Mouse (Mus musculus) MEL (cell line): ENCODE data around the gene Col4a2. TPM values are rescaled to one million over a fixed set of nuclear protein-coding genes. Genes with fewer than 3 reads are reported as not detected.

Experiments
- DNase-seq: peaks from one replicate; pipeline ENCODE4 v3.0.0; 2011; ENCODE audit warnings: low read depth, low spot score
- H3K27ac ChIP-seq: 2 replicates; pipeline ENCODE4 v1.5.1; 2012; ENCODE audit warnings: low read depth, mild to moderate bottlenecking, control low read depth, low read length, moderate library complexity; ENCODE audit not compliant: control insufficient read depth
- H3K27me3 ChIP-seq, 2 experiments: fragments of 150-350 bp in 1 of 2; sonication (generic) in 1 of 2; 2 replicates each; pipeline ENCODE4 v1.6.1; 2012; ENCODE audit warnings: low read length in 2 of 2, mild to moderate bottlenecking in 2 of 2, improper control_type of control experiment in 1 of 2, moderate library complexity in 1 of 2; ENCODE audit not compliant: insufficient read depth in 2 of 2, control insufficient read depth in 1 of 2
- H3K36me3 ChIP-seq, 2 experiments: 2 replicates each; pipeline ENCODE4 v1.6.1; 2012 to 2014; ENCODE audit warnings: low read length in 2 of 2, improper control_type of control experiment in 1 of 2, inconsistent platforms in 1 of 2, mild to moderate bottlenecking in 1 of 2; ENCODE audit not compliant: insufficient read depth in 2 of 2, control insufficient read depth in 1 of 2
- H3K4me1 ChIP-seq, 2 experiments: fragments of 150-350 bp in 1 of 2; sonication (generic) in 1 of 2; 2 replicates each; pipeline ENCODE4 v1.6.1; 2012; ENCODE audit warnings: low read length in 2 of 2, improper control_type of control experiment in 1 of 2, mild to moderate bottlenecking in 1 of 2; ENCODE audit not compliant: insufficient read depth in 2 of 2, control insufficient read depth in 1 of 2
- H3K4me3 ChIP-seq, 2 experiments: fragments of 150-350 bp in 1 of 2; sonication (generic) in 1 of 2; 2 replicates each; pipeline ENCODE4 v1.5.1; 2012; ENCODE audit warnings: low read depth in 2 of 2, low read length in 2 of 2, mild to moderate bottlenecking in 2 of 2, moderate library complexity in 2 of 2, control low read depth in 1 of 2, improper control_type of control experiment in 1 of 2; ENCODE audit not compliant: control insufficient read depth in 1 of 2, insufficient read depth in 1 of 2
- H3K79me2 ChIP-seq: 2 replicates; pipeline ENCODE4 v1.6.1; 2012; ENCODE audit warnings: mild to moderate bottlenecking, low read length, moderate library complexity; ENCODE audit not compliant: control insufficient read depth, poor library complexity, insufficient read depth
- H3K9ac ChIP-seq: 2 replicates; pipeline ENCODE4 v1.6.1; 2012; ENCODE audit warnings: low read depth, mild to moderate bottlenecking, control low read depth, low read length, moderate library complexity; ENCODE audit not compliant: control insufficient read depth, poor library complexity, severe bottlenecking
- H3K9me3 ChIP-seq: fragments of 150-350 bp; sonication (generic); replicated peaks from 2 replicates; pipeline ENCODE4 v1.6.1; 2012; ENCODE audit warnings: mild to moderate bottlenecking, low read length, improper control_type of control experiment, moderate library complexity; ENCODE audit not compliant: insufficient read depth
- CHD2 ChIP-seq: IDR thresholded peaks from 2 replicates; pipeline ENCODE4 v1.6.1; 2011; ENCODE audit warnings: low read length, improper control_type of control experiment
- E2F4 ChIP-seq: IDR thresholded peaks from 2 replicates; pipeline ENCODE4 v1.6.1; 2011; ENCODE audit warnings: low read depth, low read length, improper control_type of control experiment, borderline replicate concordance
- GABPA ChIP-seq: IDR thresholded peaks from 2 replicates; pipeline ENCODE4 v1.6.1; 2012; ENCODE audit warnings: low read depth, mild to moderate bottlenecking, inconsistent platforms, low read length, improper control_type of control experiment, moderate library complexity
- JUND ChIP-seq: IDR thresholded peaks from 2 replicates; pipeline ENCODE4 v1.6.1; 2011; ENCODE audit warnings: low read depth, mild to moderate bottlenecking, improper control_type of control experiment, low read length
- MAFK ChIP-seq: IDR thresholded peaks from 2 replicates; pipeline ENCODE4 v1.6.1; 2011; ENCODE audit warnings: low read depth, mild to moderate bottlenecking, low read length, improper control_type of control experiment, borderline replicate concordance
- MXI1 ChIP-seq: IDR thresholded peaks from 2 replicates; pipeline ENCODE4 v1.6.1; 2011; ENCODE audit warnings: mild to moderate bottlenecking, low read depth, low read length, improper control_type of control experiment
- MYB ChIP-seq: IDR thresholded peaks from 2 replicates; pipeline ENCODE4 v1.6.1; 2011; ENCODE audit warnings: mild to moderate bottlenecking, low read depth, low read length, improper control_type of control experiment
- NELFE ChIP-seq: IDR thresholded peaks from 2 replicates; pipeline ENCODE4 v1.6.1; 2011; ENCODE audit warnings: low read depth, low read length, improper control_type of control experiment
- NRF1 ChIP-seq: IDR thresholded peaks from 2 replicates; pipeline ENCODE4 v1.6.1; 2014; ENCODE audit warnings: low read depth, mild to moderate bottlenecking, inconsistent platforms, low read length, improper control_type of control experiment, moderate library complexity; ENCODE audit not compliant: poor library complexity, insufficient read depth, severe bottlenecking
- POLR2A ChIP-seq, 2 experiments: IDR thresholded peaks; 2 replicates each; pipeline ENCODE4 v1.6.1; 2011 to 2012; ENCODE audit warnings: low read length in 2 of 2, mild to moderate bottlenecking in 2 of 2, control low read depth in 1 of 2, improper control_type of control experiment in 1 of 2, low read depth in 1 of 2, moderate library complexity in 1 of 2; ENCODE audit not compliant: control insufficient read depth in 1 of 2, insufficient read depth in 1 of 2, poor library complexity in 1 of 2
- POLR2AphosphoS5 ChIP-seq: IDR thresholded peaks from 2 replicates; pipeline ENCODE4 v1.6.1; 2012; ENCODE audit warnings: low read depth, borderline replicate concordance, mild to moderate bottlenecking, inconsistent platforms, low read length, moderate library complexity, mixed read lengths
- RAD21 ChIP-seq: IDR thresholded peaks from 2 replicates; pipeline ENCODE4 v1.6.1; 2011; ENCODE audit warnings: mild to moderate bottlenecking, low read depth, low read length, improper control_type of control experiment
- SMC3 ChIP-seq: IDR thresholded peaks from 2 replicates; pipeline ENCODE4 v1.6.1; 2011; ENCODE audit warnings: low read depth, low read length, improper control_type of control experiment
- TBP ChIP-seq: IDR thresholded peaks from 2 replicates; pipeline ENCODE4 v1.8.0; 2011; ENCODE audit warnings: low read depth, low read length, improper control_type of control experiment
- TCF12 ChIP-seq: IDR thresholded peaks from 2 replicates; pipeline ENCODE4 v1.6.1; 2014; ENCODE audit warnings: low read depth, mild to moderate bottlenecking, inconsistent platforms, low read length, improper control_type of control experiment, moderate library complexity
- UBTF ChIP-seq: IDR thresholded peaks from 2 replicates; pipeline ENCODE4 v1.6.1; 2012; ENCODE audit warnings: low read depth, mild to moderate bottlenecking, inconsistent platforms, low read length, improper control_type of control experiment, moderate library complexity, borderline replicate concordance; ENCODE audit not compliant: insufficient read depth
- USF2 ChIP-seq, 2 experiments: IDR thresholded peaks; 2 replicates each; pipeline ENCODE4 v1.6.1; 2011 to 2012; ENCODE audit warnings: improper control_type of control experiment in 2 of 2, low read length in 2 of 2, borderline replicate concordance in 1 of 2, inconsistent platforms in 1 of 2, low read depth in 1 of 2, mild to moderate bottlenecking in 1 of 2; ENCODE audit not compliant: insufficient read depth in 1 of 2
- ZC3H11A ChIP-seq: IDR thresholded peaks from 2 replicates; pipeline ENCODE4 v1.6.1; 2012; ENCODE audit warnings: low read depth, mild to moderate bottlenecking, inconsistent platforms, low read length, improper control_type of control experiment
- ZMIZ1 ChIP-seq: IDR thresholded peaks from 2 replicates; pipeline ENCODE4 v1.6.1; 2012; ENCODE audit warnings: low read depth, mild to moderate bottlenecking, inconsistent platforms, low read length, improper control_type of control experiment, moderate library complexity
- ZNF384 ChIP-seq: IDR thresholded peaks from 2 replicates; pipeline ENCODE4 v1.6.1; 2012; ENCODE audit warnings: low read depth, mild to moderate bottlenecking, inconsistent platforms, low read length, improper control_type of control experiment
- polyA plus RNA-seq, 2 experiments: library from polyadenylated mRNA; stranded (reverse) in 1 of 2; unstranded in 1 of 2; fragments of >175 nt in 1 of 2; fragments of >200 nt in 1 of 2; gene quantifications; 2 replicates each; pipeline versions ENCODE4 v1.2.1 to v1.2.4; 2012; ENCODE audit warnings: low replicate concordance in 2 of 2, low read depth in 1 of 2; ENCODE audit not compliant: insufficient read length in 2 of 2, insufficient read depth in 1 of 2, missing spikeins in 1 of 2
- total RNA-seq: library from RNA; depleted of rRNA; stranded (reverse); fragments of 300-350 nt; gene quantifications from 2 replicates; pipeline ENCODE4 v1.2.3, GENCODE M21; 2012

Col4a2 gene
- total and polyA plus RNA-seq, 3 experiments: 0.04 to 0.81 TPM; not detected in 1

- Histone ChIP-seq H3K36me3 (no peaks in the 10 kb centered on the region), H3K27me3 (no peaks in the 10 kb centered on the region), H3K9me3 (no peaks in the 10 kb centered on the region), H3K9ac (no peak overlapping the region), H3K79me2 (no peaks in the 10 kb centered on the region), H3K4me1 (no peaks in the 10 kb centered on the region), H3K4me3 (no peak overlapping the region), H3K27ac (no peak overlapping the region)
- TF ChIP-seq ZC3H11A: no peak
- no peak for TF ChIP-seq RAD21
- TF ChIP-seq TCF12: no peak
- TF ChIP-seq CHD2: no peak
- no peak for TF ChIP-seq JUND
- TF ChIP-seq UBTF: no peak
- TF ChIP-seq MXI1: no peak
- TF ChIP-seq ZMIZ1: no peak
- TF ChIP-seq GABPA: no peak
- TF ChIP-seq POLR2A (IDR thresholded peaks at IDR 0.05; ENCODE audit: control insufficient read depth in 1 of 2, insufficient read depth in 1 of 2, low read depth in 1 of 2, low read length in 2 of 2, poor library complexity in 1 of 2): no peak
- TF ChIP-seq E2F4: no peak
- no peak for TF ChIP-seq MAFK
- DNase-seq: no peak
Measured at GRCm38 (mm10) chr8:11282139-11282538, 30.5 kb upstream of the Col4a2 start.

GRCm38 (mm10) chr8:11282696-11283095 is 29.9 kb upstream of the Col4a2 start:
- Histone ChIP-seq H3K36me3 (no peaks in the 10 kb centered on the region), H3K79me2 (no peaks in the 10 kb centered on the region), H3K4me1 (no peaks in the 10 kb centered on the region), H3K9me3 (no peaks in the 10 kb centered on the region), H3K4me3 (no peak overlapping the region), H3K9ac (no peak overlapping the region), H3K27me3 (no peaks in the 10 kb centered on the region)
- no peak for DNase-seq
- TF ChIP-seq MYB: no peak
- no peak for TF ChIP-seq NELFE
- no peak for TF ChIP-seq ZNF384
- no peak for TF ChIP-seq SMC3
- TF ChIP-seq USF2 (IDR thresholded peaks at IDR 0.05; ENCODE audit: borderline replicate concordance in 1 of 2, insufficient read depth in 1 of 2, low read depth in 1 of 2, low read length in 2 of 2): no peak
- TF ChIP-seq NRF1: no peak
- TF ChIP-seq RAD21: no peak
- TF ChIP-seq POLR2AphosphoS5: no peak
- no peak for TF ChIP-seq JUND
- TF ChIP-seq CHD2: no peak
- no peak for TF ChIP-seq TBP
- TF ChIP-seq, all 39 proteins: peak for 0
- no peak overlapping the region for H3K27ac ChIP-seq
